Mouse (Mus musculus): ENCODE data around the gene Slc46a3. TPM values are rescaled to one million over a fixed set of nuclear protein-coding genes. Genes with fewer than 3 reads are reported as not detected.
A peak's percentile ranks its signal among the peaks of the same experiment; 100 is the strongest.

Gene Slc46a3
- polyA plus RNA-seq (2015; fragmentation: Nextera tagmentation; extraction: Ambion mirVana): 21.4 and 39.8 TPM in 2 replicates

- peak; percentile 96 for ATAC-seq
- Histone ChIP-seq H3K9me3 (ENCODE audit: control insufficient read depth, low read length) (no peaks in the 10 kb centered on the region), H3K4me1 (ENCODE audit: control insufficient read depth, insufficient read depth, low read length) (peaks cover 15% of the 10 kb centered on the region), H3K36me3 (ENCODE audit: control insufficient read depth, insufficient read depth, low read length) (no peaks in the 10 kb centered on the region), H3K9ac (ENCODE audit: low read depth, low read length) (peak within 1 kb of the TSS; percentile 65), H3K27me3 (replicated peaks; ENCODE audit: control insufficient read depth, insufficient read depth, low read length) (no peaks in the 10 kb centered on the region), H3K4me2 (ENCODE audit: low read depth, low read length) (peak within 1 kb of the TSS; percentile 91), H3K4me3 (ENCODE audit: low read length) (peak within 1 kb of the TSS; percentile 77), H3K27ac (ENCODE audit: low read length) (peak within 1 kb of the TSS; percentile 63; the same call in 1 of the 2 replicates)
- under 1% methylated on average over 47 of the region's 47 CpGs for WGBS
These were observed at the start of gene Slc46a3 for GRCm38 (mm10) chr5:147894455-147895076. Gene Slc46a3, minus strand, starts transcription at chr5:147894815.

- no peak overlapping the region for H3K27ac ChIP-seq (ENCODE audit: low read length)
These were observed 44.6 kb upstream of the Slc46a3 start for GRCm38 (mm10) chr5:147939226-147939625.

DNA sequence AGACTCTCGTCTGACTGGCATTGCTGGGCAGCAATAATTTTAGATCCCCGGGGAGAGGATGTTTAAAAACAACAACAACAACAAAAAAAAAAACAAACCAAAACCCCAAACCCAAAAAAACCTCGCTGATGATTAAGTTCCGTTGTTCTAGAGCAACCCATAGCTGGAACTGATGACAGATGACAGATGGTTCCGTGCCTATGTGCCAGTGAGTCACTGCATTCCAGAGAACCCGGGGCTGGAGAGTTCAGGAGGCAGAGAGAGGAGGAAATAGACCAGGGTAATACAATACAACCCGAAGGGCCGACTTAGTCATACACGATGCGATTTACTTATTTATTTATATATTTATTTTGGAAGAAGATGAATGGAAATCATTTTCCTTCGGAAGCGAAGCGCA lies 40.5 kb upstream of the Slc46a3 start:
- Histone ChIP-seq H3K9ac (ENCODE audit: low read depth, low read length) (no peak overlapping the region), H3K4me3 (ENCODE audit: low read length) (no peak overlapping the region), H3K4me2 (ENCODE audit: low read depth, low read length) (no peak overlapping the region), H3K4me1 (ENCODE audit: control insufficient read depth, insufficient read depth, low read length) (no peaks in the 10 kb centered on the region), H3K36me3 (ENCODE audit: control insufficient read depth, insufficient read depth, low read length) (no peaks in the 10 kb centered on the region), H3K27ac (ENCODE audit: low read length) (no peak overlapping the region), H3K27me3 (replicated peaks; ENCODE audit: control insufficient read depth, insufficient read depth, low read length) (no peaks in the 10 kb centered on the region), H3K9me3 (ENCODE audit: control insufficient read depth, low read length) (no peaks in the 10 kb centered on the region)
- 87% methylated on average over 13 of the region's 13 CpGs for WGBS
- no peak for ATAC-seq

More at GRCm38 (mm10) chr5:147939226-147939625, 44.6 kb upstream of the Slc46a3 start:
- H3K4me3 ChIP-seq (ENCODE audit: low read length): no peak overlapping the region
- 65% methylated on average over 5 of the region's 5 CpGs for WGBS
- H3K27me3 ChIP-seq (replicated peaks; ENCODE audit: control insufficient read depth, insufficient read depth, low read length): no peaks in the 10 kb centered on the region
- H3K36me3 ChIP-seq (ENCODE audit: control insufficient read depth, insufficient read depth, low read length): no peaks in the 10 kb centered on the region
- no peak overlapping the region for H3K9ac ChIP-seq (ENCODE audit: low read depth, low read length)
- H3K4me1 ChIP-seq (ENCODE audit: control insufficient read depth, insufficient read depth, low read length): no peaks in the 10 kb centered on the region
- no peak for ATAC-seq
- no peak overlapping the region for H3K4me2 ChIP-seq (ENCODE audit: low read depth, low read length)
- H3K9me3 ChIP-seq (ENCODE audit: control insufficient read depth, low read length): 0 out of 2 replicates have a peak, but pooled peaks cover 10% of the 10 kb centered on the region

GRCm38 (mm10) chr5:147928668-147929497 lies 34.3 kb upstream of the Slc46a3 start:
- ATAC-seq: peak; percentile 71
- Histone ChIP-seq H3K27ac (ENCODE audit: low read length) (no peak overlapping the region), H3K4me2 (ENCODE audit: low read depth, low read length) (no peak overlapping the region), H3K27me3 (replicated peaks; ENCODE audit: control insufficient read depth, insufficient read depth, low read length) (no peaks in the 10 kb centered on the region), H3K9me3 (ENCODE audit: control insufficient read depth, low read length) (no peaks in the 10 kb centered on the region), H3K4me1 (ENCODE audit: control insufficient read depth, insufficient read depth, low read length) (no peaks in the 10 kb centered on the region), H3K9ac (ENCODE audit: low read depth, low read length) (no peak overlapping the region), H3K36me3 (ENCODE audit: control insufficient read depth, insufficient read depth, low read length) (no peaks in the 10 kb centered on the region), H3K4me3 (ENCODE audit: low read length) (no peak overlapping the region)
- WGBS: 71% methylated on average over 7 of the region's 7 CpGs

- Histone ChIP-seq H3K4me3 (ENCODE audit: low read length) (no peak overlapping the region), H3K27me3 (replicated peaks; ENCODE audit: control insufficient read depth, insufficient read depth, low read length) (no peaks in the 10 kb centered on the region), H3K9me3 (ENCODE audit: control insufficient read depth, low read length) (no peaks in the 10 kb centered on the region), H3K36me3 (ENCODE audit: control insufficient read depth, insufficient read depth, low read length) (no peaks in the 10 kb centered on the region), H3K27ac (ENCODE audit: low read length) (no peak overlapping the region), H3K4me2 (ENCODE audit: low read depth, low read length) (no peak overlapping the region), H3K9ac (ENCODE audit: low read depth, low read length) (no peak overlapping the region), H3K4me1 (ENCODE audit: control insufficient read depth, insufficient read depth, low read length) (no peaks in the 10 kb centered on the region)
- 67% methylated on average over 15 of the region's 15 CpGs for WGBS
- ATAC-seq: no peak
These were observed 31.5 kb upstream of the Slc46a3 start for GRCm38 (mm10) chr5:147925935-147926604.

DNA sequence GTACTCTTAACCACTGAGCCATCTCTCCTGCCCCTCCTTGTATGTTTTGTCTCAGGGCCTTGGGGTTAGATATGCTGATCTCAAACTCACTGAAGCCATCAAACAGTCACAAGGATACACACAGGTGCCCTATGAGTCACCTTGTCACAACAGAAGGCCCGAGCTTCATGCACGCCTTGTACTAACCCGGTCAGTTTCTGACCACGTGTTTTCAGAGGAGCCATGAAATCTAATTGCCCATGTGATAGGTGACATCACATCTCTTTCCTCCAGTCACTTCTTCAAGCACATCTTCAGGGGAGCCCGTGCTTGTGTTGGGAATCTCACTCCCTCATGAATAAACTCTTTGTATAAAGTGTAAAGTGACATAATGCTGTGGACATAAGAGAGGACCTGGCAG lies 30.0 kb upstream of the Slc46a3 start:
- no peaks in the 10 kb centered on the region for H3K27me3 ChIP-seq (replicated peaks; ENCODE audit: control insufficient read depth, insufficient read depth, low read length)
- H3K36me3 ChIP-seq (ENCODE audit: control insufficient read depth, insufficient read depth, low read length): no peaks in the 10 kb centered on the region
- H3K27ac ChIP-seq (ENCODE audit: low read length): no peak overlapping the region
- H3K4me3 ChIP-seq (ENCODE audit: low read length): no peak overlapping the region
- no peak overlapping the region for H3K9ac ChIP-seq (ENCODE audit: low read depth, low read length)
- 66% methylated on average over 5 of the region's 5 CpGs for WGBS
- peak; percentile 63; the same call in 1 of the 2 replicates for ATAC-seq
- H3K4me1 ChIP-seq (ENCODE audit: control insufficient read depth, insufficient read depth, low read length): no peaks in the 10 kb centered on the region
- no peak overlapping the region for H3K4me2 ChIP-seq (ENCODE audit: low read depth, low read length)
- no peaks in the 10 kb centered on the region for H3K9me3 ChIP-seq (ENCODE audit: control insufficient read depth, low read length)

GRCm38 (mm10) chr5:147918044-147918846 lies 23.6 kb upstream of the Slc46a3 start:
- no peaks in the 10 kb centered on the region for H3K27me3 ChIP-seq (replicated peaks; ENCODE audit: control insufficient read depth, insufficient read depth, low read length)
- H3K9me3 ChIP-seq (ENCODE audit: control insufficient read depth, low read length): no peaks in the 10 kb centered on the region
- peaks cover 6% of the 10 kb centered on the region; the same call in 1 of the 2 replicates for H3K4me1 ChIP-seq (ENCODE audit: control insufficient read depth, insufficient read depth, low read length)
- no peaks in the 10 kb centered on the region for H3K36me3 ChIP-seq (ENCODE audit: control insufficient read depth, insufficient read depth, low read length)
- no peak overlapping the region for H3K4me3 ChIP-seq (ENCODE audit: low read length)
- no peak overlapping the region for H3K9ac ChIP-seq (ENCODE audit: low read depth, low read length)
- H3K27ac ChIP-seq (ENCODE audit: low read length): no peak overlapping the region
- H3K4me2 ChIP-seq (ENCODE audit: low read depth, low read length): no peak overlapping the region
- no peak for ATAC-seq
- WGBS: 67% methylated on average over 17 of the region's 17 CpGs

- Histone ChIP-seq H3K27me3 (replicated peaks; ENCODE audit: control insufficient read depth, insufficient read depth, low read length) (no peaks in the 10 kb centered on the region), H3K4me2 (ENCODE audit: low read depth, low read length) (no peak overlapping the region), H3K4me1 (ENCODE audit: control insufficient read depth, insufficient read depth, low read length) (peaks cover 10% of the 10 kb centered on the region; the same call in 1 of the 2 replicates), H3K36me3 (ENCODE audit: control insufficient read depth, insufficient read depth, low read length) (no peaks in the 10 kb centered on the region), H3K27ac (ENCODE audit: low read length) (no peak overlapping the region), H3K9ac (ENCODE audit: low read depth, low read length) (no peak overlapping the region), H3K4me3 (ENCODE audit: low read length) (no peak overlapping the region), H3K9me3 (ENCODE audit: control insufficient read depth, low read length) (no peaks in the 10 kb centered on the region)
- ATAC-seq: no peak
- WGBS: 84% methylated on average over 9 of the region's 9 CpGs
These were observed 21.6 kb upstream of the Slc46a3 start for GRCm38 (mm10) chr5:147916171-147916570.

Data from intestine, embryonic 16.5 days (tissue).